Mouse (Mus musculus): ENCODE measurements around the gene Them7. TPM values are rescaled to one million over a fixed set of nuclear protein-coding genes. Genes with fewer than 3 reads are reported as not detected.
A peak's percentile ranks its signal among the peaks of the same experiment; 100 is the strongest.

The Them7 gene
- total RNA-seq, 2 experiments from 2014 or later = not detected

DNA sequence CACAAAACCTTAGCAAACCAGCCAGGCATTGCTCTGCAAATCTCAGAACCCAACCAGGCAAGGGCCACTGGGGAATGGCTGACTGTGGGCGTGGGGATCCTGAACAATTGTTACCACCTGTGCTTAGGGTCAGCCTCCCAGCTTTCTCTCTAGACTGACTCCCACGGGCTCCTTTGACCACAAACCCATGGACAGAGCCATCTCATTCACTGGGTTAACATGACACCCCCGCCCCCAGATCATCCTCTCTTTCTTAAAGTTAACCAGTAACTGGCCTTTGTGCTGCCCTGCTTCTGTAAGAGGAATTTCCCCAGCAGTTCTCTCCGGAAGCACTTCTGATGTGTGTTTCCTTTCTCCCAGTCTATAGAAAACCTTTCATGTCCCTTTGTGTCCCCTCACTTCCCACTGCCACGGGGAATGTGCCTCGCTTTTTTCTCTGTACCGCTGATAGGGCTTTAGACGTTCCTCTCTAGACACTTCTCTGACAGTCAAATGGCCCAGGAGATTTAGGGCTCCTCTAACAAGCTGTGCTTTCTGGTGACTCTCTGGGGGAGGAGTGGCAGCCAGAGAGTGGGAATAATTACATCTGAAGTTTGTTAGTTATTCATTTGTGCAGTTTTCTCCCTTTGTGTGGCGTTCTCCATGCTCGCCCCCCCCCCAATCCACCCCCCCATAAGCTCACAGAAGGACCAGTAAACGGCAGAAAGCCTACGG, 112.4 kb downstream of the Them7 start:
- Histone ChIP-seq H3K27ac (no peak overlapping the region), H3K4me3 (no peak overlapping the region)
- DNase-seq (ENCODE audit: low spot score in 2 of 2) = no peak
- TF ChIP-seq CTCF (conservative IDR thresholded peaks at IDR 0.05) = no peak

DNA sequence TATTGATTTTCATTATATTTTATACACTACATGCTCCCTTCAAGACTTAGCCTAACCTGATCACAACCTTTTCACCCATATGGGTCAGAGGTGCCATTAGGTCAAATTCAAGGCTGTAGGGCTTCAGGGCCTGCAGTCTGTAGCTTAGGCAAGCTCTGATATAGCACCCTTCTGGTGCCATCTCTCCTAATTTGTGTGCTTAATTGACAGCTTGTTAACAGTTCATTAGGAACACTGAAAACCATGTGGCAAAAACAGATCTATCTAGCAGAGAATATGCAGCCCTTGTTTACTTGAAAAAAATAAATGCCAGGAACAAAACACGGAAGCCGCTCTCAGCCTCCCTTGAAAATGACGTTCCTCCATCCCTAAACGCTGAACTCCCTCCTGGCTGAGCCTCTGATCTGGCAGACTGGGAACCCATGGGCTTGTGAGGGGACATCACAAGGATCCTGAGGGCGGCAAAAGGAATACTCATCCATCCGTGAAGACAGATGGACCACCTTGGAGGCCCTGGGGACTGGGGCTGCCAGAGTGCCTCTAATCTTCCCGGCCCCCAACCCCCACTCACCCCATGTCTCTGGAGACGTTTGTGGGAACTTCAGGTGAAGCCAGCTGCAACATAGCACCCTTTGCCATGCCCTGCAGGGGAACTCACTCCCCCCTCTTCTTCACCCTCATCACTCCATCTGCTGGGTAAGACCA, 113.2 kb downstream of the Them7 start:
- TF ChIP-seq CTCF (conservative IDR thresholded peaks at IDR 0.05) = no peak
- Histone ChIP-seq H3K4me3 (no peak overlapping the region), H3K27ac (no peak overlapping the region)
- DNase-seq (ENCODE audit: low spot score in 2 of 2) = peak in 1 of 2 experiments; percentile 15

DNA sequence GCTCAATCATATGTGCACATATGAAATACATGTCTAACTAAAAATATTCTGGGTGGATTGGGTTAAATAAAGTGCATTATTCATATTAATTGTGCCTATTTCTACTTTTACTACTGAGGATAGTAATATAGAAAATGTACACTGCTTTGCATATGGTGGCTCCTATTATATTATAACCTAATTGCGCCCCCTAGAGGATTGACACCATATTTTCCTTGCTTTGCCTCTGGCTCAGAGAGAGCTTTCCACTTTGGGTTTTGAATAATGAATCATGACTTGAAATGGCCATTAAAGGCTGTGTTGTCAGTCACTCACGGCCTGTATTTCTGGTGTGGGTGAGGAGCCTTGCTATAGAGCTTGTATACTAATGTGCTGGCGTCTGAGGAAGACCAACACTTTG, 115.9 kb downstream of the Them7 start:
- TF ChIP-seq CTCF (conservative IDR thresholded peaks at IDR 0.05) = peak; percentile 70
- Histone ChIP-seq H3K27ac (no peak overlapping the region), H3K4me3 (no peak overlapping the region)
- DNase-seq (ENCODE audit: low spot score in 2 of 2) = no peak

DNA sequence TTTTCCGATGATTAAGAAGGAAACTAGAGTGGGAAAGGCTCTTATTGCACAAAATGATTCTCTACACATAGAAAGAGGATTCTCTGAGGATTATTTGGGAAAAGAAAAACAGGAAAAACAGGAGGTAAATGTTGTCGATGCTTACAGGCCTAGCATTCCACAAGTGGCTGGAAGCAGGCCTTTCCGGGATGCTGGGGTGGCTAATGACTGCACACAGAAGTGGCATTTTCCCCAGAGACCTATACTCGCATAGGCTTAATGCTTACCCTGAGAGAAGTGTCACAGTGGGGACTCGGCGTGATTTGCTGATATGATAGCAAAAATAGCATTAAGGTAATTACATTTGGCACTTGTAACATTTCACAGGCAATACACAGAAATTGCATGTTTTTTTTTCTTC, 124.8 kb downstream of the Them7 start:
- H3K27ac ChIP-seq = no peak overlapping the region
- TF ChIP-seq CTCF (conservative IDR thresholded peaks at IDR 0.05) = no peak
- H3K4me3 ChIP-seq = no peak overlapping the region
- DNase-seq (ENCODE audit: low spot score in 2 of 2) = no peak

DNA sequence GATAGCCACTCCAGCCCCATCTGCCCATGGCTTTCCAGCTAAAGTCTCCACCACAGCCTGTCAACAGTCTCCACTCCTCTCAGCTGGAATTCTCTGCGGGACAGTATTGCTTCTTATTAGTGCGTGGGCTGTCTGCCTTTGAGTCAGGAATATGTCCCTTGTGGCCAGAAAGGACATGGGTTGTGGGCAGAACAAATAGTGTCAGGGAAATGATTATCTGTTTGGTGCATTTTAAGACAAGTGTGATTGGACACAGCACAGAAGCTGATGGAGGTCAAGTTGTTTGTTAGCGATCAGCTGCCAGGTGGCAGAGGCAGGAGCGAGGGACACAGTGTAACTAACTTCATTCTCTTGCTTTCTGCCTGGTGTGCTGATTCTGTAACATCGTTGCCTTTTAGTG, 132.7 kb downstream of the Them7 start:
- H3K4me3 ChIP-seq = no peak overlapping the region
- TF ChIP-seq CTCF (conservative IDR thresholded peaks at IDR 0.05) = no peak
- DNase-seq (ENCODE audit: low spot score in 2 of 2) = no peak
- H3K27ac ChIP-seq = no peak overlapping the region

DNA sequence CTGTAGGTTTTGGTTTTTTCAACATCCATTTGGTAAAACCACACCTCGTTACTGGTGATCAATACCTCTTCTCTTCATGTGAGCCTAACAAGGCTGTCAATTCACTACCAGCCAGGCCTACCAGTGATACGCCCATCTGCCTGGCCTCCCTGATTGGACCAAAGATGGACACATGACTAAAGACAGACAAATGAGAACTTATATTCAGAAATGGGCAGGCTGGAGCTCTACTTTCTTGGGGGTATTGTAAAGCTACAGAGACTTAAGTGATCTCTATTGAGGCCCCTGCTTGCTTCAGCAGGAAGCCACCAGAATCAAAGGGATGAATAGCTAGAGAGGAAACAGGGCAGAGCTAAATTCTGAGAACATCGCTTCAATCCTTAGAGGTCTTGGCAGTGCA, 133.9 kb downstream of the Them7 start:
- DNase-seq (ENCODE audit: low spot score in 2 of 2) = no peak

DNA sequence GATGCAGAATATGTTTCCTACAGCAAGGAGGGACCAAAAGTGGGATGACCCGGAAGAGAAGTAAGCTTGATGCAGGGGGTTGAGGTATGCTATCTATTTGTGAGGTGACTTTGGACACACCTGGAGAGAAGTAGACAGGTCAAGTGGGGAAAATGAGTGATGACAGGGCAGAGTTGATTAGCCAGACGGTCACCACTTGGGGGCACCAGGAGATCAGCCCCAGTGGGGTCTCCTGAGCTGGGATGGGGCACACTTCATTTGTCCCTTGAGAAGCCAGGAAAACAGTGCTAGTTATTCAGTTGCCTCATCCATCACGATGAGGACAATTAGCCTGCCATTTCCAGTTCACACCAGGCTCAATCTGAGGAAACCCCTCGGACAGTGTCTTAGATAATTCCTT, 143.5 kb downstream of the Them7 start:
- no peak for DNase-seq (ENCODE audit: low spot score in 2 of 2)
- Histone ChIP-seq H3K27ac (no peak overlapping the region), H3K4me3 (no peak overlapping the region)
- TF ChIP-seq CTCF (conservative IDR thresholded peaks at IDR 0.05) = peak; percentile 62

More for the DNA sequence above, 133.9 kb downstream of the Them7 start:
- TF ChIP-seq CTCF (conservative IDR thresholded peaks at IDR 0.05) = no peak
- no peak overlapping the region for H3K27ac ChIP-seq
- H3K4me3 ChIP-seq = no peak overlapping the region

DNA sequence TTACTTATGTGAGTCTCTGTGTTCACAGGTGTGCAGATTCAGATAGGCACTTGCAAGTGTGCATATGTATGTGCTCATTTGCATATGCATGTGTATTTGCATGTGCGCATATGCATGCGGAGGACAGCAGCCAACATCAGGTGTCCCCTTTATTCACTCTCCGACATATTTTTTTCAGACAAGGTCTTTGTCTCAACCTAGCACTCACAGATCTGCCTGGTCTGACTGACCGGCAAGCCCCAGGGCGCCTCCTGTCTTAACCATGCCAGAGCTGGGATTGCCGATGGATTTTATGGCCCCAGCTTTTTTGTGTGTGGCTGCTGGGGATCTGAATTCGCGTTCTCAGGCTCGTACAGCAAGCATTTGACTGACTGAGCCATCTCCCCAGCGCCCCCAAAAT, 146.1 kb downstream of the Them7 start:
- DNase-seq (ENCODE audit: low spot score in 2 of 2) = no peak

DNA sequence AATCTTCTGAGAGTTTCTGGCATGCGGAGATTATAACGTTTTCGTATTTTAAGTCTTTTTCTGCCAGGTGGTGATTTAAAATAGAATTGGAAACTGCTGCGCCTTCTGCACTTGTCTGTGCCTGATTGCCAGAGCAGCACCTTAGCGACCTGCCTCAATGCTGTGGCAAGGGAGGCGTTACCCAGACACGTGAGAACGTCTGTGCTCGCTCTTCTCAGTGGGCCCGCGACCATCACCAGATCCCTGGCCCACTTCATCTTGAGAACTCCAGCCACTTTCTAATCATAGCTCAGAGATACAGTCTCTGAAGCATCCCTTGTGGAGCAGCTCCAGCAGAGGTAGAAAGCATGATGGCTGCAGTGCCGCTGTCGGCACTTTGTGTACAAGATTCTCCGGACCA, 146.6 kb downstream of the Them7 start:
- peak overlapping the region; percentile 13; the same call in 1 of the 2 replicates for H3K4me3 ChIP-seq
- DNase-seq (ENCODE audit: low spot score in 2 of 2) = no peak
- TF ChIP-seq CTCF (conservative IDR thresholded peaks at IDR 0.05) = no peak
- H3K27ac ChIP-seq = no peak overlapping the region

More for the DNA sequence above, 146.1 kb downstream of the Them7 start:
- no peak for TF ChIP-seq CTCF (conservative IDR thresholded peaks at IDR 0.05)
- Histone ChIP-seq H3K4me3 (no peak overlapping the region; the same call in 1 of the 2 replicates), H3K27ac (no peak overlapping the region)

DNA sequence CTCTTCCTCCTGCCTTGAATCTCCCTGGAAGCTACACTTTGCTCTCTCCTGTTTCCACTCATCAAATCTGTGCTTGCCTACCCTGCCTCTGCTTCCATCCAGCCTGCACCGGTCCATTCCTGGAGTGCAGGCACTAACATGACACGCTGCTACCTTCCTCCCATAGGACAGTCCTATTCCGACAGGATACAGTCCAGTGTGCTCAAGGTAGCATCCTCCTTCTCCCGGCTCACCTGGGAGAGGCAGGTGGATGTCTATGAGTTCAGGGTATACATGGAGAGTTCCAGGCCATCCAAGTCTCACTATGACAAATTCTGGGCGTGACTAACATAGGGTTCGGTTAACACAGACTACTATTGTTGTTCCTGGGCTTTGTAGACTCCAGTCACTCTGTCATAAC, 148.0 kb downstream of the Them7 start:
- no peak for TF ChIP-seq CTCF (conservative IDR thresholded peaks at IDR 0.05)

DNA sequence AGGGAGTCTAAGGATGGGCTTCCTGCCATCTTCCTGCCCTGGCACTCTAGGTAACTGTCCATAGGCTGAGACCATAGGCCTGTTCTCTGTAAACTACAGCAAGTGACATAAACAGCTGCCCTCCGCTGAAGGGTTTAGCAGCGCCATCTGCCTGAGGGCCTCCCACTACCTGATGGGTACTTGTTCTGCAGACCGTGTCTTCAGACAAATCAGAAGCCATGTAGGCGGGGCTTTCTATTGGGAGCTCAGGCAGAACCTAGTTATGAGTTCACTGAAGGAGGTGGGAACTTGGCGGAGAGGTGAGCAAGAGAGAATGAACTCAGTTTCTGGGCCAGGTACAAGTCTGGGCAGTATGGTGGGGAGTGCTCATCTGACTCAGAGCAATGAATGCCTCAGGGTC, 148.6 kb downstream of the Them7 start:
- Histone ChIP-seq H3K4me3 (no peak overlapping the region), H3K27ac (no peak overlapping the region)

More for the DNA sequence above, 148.0 kb downstream of the Them7 start:
- Histone ChIP-seq H3K4me3 (no peak overlapping the region), H3K27ac (no peak overlapping the region)
- DNase-seq (ENCODE audit: low spot score in 2 of 2) = no peak

DNA sequence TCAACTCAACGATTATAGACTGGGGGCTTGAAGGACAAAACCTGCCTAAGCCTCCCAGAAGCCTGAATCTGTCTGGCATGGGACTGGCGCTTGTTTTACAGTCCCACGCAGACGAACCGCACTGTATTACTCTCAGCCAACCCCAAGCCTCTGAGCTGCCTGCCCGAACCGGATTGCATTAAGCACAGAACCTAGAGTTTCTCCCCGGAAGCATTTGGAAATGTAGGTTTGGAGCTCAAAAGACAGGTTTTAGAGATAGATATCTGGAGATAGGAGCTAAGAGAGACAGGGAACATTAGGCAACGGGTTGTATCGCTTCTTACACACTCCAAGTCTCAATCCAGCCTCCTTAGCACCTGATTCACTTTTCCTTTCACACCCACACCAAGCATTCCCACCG, 149.5 kb downstream of the Them7 start:
- TF ChIP-seq CTCF (conservative IDR thresholded peaks at IDR 0.05) = no peak
- no peak overlapping the region for H3K4me3 ChIP-seq
- DNase-seq (ENCODE audit: low spot score in 2 of 2) = no peak
- H3K27ac ChIP-seq = no peak overlapping the region

More for the DNA sequence above, 148.6 kb downstream of the Them7 start:
- no peak for TF ChIP-seq CTCF (conservative IDR thresholded peaks at IDR 0.05)
- no peak for DNase-seq (ENCODE audit: low spot score in 2 of 2)

DNA sequence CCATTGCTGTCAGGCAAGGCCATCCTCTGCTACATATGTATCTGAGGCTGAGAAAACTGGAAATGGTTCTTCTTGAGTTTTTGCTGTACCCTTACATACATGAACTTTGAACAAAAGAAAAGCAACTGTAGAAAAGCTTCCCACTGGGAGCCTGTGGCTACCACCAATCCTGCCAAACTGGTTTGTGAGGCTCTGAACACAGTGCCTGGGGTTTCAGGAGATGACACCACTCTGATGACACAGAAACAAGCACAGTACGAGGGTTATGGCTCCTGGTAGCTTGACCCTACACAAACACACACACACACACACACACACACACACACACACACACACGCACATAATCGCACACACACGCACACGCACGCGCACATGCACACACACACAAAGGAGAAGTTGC, 151.1 kb downstream of the Them7 start:
- TF ChIP-seq CTCF (conservative IDR thresholded peaks at IDR 0.05) = no peak
- Histone ChIP-seq H3K27ac (no peak overlapping the region), H3K4me3 (no peak overlapping the region)
- DNase-seq (ENCODE audit: low spot score in 2 of 2) = no peak

DNA sequence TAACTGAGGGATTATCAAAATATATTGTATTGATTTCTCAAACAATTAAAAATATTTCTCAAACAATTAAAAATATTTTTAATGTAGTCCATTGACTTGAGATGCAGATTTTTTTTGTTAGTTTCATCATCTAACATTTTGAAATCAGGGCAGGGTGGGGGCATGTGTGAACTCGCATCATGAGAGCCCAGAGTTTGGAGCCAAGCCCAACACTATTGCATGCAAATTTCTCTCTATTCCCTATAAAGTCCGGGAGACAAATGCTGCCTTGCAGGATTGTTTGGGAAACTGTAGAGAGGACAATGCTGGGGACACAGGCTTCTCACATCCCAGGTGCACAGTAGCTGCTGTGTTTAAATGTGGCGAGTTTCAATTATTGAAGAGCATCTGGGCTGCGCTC, 151.6 kb downstream of the Them7 start:
- no peak overlapping the region for H3K27ac ChIP-seq
- DNase-seq (ENCODE audit: low spot score in 2 of 2) = no peak
- TF ChIP-seq CTCF (conservative IDR thresholded peaks at IDR 0.05) = no peak
- no peak overlapping the region for H3K4me3 ChIP-seq

Measured in layer of hippocampus, adult 2 months (tissue).